Mouse (Mus musculus) small intestine, adult 2 months (tissue): ENCODE results near the gene Bmper.

ENCODE experiments used
- CTCF ChIP-seq: fragments of 200-500 bp; IDR thresholded peaks from 2 replicates; pipeline ENCODE4 v1.5.1; 2012; ENCODE audit warnings: low read depth, mild to moderate bottlenecking, control low read depth, inconsistent platforms, low read length, moderate library complexity, mixed read lengths; ENCODE audit not compliant: insufficient replicate concordance, insufficient read length; ENCODE audit errors: extremely low read depth
- POLR2A ChIP-seq: fragments of 200-500 bp; IDR thresholded peaks from 2 replicates; pipeline ENCODE4 v1.6.1; 2012; ENCODE audit warnings: low read depth, mild to moderate bottlenecking, control low read depth, inconsistent platforms, low read length, moderate library complexity

- TF ChIP-seq CTCF: no peak
- no peak for TF ChIP-seq POLR2A
Observed at GRCm38 (mm10) chr9:23488265-23488664, 265.4 kb downstream of the Bmper start.
